Mouse (Mus musculus): ENCODE measurements around the gene Plekha5.
A peak's percentile ranks its signal among the peaks of the same experiment; 100 is the strongest.
"Not testable (repeated sequence)": the region's sequence is repeated elsewhere in the genome, so short reads cannot be mapped to it uniquely, and the experiment has no call there.

Gene Plekha5

DNA sequence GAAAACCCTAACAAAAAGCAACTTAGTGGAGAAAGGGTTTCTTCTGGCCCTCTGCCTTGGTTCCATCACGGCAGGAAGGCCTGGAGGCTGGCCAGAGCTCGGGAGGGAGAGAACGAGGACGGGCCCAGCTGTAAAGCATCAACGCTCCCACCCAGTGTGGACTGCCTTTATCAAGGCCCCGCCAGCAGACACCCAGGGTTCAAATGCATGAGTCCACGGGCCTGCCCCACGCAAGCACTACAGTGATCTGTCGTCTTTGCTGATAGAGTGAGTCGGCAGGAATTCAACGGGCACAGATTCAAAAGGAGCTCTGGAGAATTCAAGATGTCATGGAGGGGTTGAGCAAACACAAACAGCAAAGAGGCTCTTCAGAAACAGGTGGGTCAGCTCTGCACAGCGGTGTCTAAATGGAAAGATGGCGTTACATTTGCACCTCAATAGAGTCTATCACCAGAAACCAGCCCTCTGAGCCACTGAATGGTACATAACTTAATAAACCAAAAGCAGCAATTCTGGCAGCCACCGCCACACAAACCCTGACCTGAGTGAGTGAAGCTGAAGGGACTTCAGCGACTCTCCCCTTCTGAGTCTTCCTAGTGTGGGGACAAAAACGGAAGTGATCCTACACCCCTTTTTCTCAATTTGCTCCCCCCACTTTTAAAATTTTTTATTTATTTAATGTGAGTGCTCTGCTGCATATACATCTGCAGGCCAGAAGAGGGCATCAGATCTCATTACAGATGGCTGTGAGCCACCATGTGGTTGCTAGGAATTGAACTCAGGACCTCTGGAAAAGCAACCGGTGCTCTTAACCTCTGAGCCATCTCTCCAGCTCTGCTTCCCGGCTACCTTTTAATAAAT, 153.3 kb downstream of the Plekha5 start:
- no peak for DNase-seq (ENCODE audit: low spot score)

DNA sequence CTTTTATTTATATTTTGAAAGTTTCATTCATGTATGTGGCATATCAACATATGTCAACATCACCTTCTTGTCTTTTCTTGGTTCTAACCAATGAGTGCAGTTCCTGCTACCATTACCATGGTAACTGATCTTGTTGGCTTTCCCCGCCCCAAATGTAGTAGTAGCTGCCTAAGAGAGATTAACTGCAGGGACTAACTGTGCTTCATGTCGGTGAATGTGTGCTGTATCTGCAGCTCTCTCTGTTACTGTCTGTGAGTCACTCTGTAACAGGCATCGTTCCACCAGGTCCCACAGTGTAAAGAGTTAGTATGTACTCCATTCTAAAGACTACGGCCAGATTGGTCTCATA, 153.9 kb downstream of the Plekha5 start:
- no peak for DNase-seq (ENCODE audit: low spot score)

DNA sequence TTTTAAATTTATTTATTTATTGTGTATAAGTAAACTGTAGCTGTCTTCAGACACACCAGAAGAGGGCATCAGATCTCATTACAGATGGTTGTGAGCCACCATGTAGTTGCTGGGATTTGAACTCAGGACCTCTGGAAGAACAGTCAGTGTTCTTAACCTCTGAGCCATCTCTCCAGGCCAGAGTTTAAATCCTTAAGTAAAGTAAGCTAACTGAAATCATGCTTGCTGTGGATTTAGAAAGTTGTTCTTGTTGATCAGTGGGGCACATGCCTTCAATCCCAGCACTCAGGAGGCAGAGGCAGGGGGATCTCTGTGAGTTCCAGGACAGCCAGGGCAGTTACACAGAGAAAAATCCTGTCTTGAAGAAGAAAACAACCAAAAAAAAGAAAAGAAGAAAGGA, 155.1 kb downstream of the Plekha5 start:
- not testable (repeated sequence) for DNase-seq (ENCODE audit: low spot score)

DNA sequence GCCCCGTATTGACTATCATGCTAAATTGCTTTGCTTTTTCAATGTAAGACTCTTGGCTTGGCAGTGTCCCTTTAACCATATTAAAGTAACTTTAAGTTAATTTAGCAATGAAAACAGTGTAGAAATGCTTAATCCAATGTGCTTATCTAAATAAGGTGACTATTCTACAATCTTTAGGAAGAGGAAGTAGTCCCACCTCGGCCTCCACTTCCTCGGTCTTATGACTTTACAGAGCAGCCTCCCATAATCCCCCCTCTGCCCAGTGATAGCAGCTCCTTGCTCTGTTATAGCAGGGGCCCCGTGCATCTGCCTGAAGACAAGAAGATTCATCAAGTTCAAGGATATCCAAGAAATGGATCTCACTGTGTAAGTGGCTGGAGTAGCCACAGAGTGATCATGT, 156.3 kb downstream of the Plekha5 start:
- DNase-seq (ENCODE audit: low spot score) = no peak

DNA sequence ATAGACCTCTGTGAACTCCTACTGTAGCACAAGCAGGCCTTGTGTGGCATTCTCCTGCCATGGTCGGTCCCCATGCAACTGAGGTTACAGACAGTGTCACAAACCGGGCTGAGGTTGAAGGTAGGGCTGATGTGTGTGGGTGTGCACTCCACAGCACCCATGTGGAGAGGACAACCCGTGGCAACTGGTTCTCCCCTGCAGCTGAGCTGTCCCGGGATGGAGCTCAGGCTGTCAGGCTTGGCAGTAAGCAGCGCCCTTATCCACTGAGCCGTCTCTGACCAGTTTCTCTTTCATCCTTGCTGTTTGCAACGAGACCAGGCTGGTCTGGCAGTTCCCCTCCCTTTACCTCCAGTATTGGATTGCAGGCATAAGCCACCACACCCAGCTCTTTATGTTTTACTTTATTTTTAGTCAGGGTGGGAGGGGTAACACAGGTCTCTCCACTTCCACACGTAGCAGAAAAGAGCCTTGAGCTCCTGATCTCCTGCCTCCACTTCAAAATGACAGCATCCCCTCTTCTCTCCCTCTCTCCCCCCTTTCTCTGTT, 162.9 kb downstream of the Plekha5 start:
- DNase-seq (ENCODE audit: low spot score) = no peak

DNA sequence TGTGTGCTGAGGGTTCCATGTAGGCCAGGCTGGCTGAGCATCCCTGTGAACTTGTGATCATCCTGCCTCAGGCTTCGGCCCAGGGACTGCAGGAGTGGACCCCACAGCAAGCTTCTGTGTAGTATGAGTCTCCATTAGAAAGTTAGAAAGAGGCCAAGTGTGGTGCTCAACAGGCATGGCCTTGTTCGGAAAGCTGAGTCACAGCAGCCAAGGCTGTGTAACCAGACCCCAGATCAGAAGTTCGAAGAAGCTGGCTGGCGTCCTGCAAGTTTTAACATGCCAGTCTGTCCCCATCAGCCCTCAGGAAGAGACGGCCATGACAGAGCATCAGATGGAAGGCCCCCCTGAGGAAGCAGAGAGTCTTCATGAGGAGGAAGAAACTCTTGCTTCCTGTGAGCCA, 167.5 kb downstream of the Plekha5 start:
- DNase-seq (ENCODE audit: low spot score) = no peak

DNA sequence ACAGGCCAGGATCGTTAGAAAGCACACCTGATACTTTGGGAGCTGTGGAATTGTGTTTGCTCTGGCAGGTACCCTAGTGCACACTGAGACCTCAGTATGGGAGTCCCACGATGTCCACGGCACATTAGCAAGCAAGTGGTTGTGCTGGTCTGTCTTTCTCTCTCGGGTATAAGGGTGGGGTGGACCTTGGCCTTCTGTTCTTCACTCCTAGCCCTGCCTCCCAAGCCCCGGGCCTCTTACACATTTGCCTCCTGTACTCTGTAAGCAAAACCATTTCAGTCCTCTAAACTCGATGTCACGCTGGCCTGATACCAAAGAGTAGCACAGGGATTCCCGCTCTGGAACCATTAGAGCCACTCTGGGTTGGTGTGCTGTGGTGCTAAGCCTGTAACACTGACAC, 168.9 kb downstream of the Plekha5 start:
- no peak for DNase-seq (ENCODE audit: low spot score)

DNA sequence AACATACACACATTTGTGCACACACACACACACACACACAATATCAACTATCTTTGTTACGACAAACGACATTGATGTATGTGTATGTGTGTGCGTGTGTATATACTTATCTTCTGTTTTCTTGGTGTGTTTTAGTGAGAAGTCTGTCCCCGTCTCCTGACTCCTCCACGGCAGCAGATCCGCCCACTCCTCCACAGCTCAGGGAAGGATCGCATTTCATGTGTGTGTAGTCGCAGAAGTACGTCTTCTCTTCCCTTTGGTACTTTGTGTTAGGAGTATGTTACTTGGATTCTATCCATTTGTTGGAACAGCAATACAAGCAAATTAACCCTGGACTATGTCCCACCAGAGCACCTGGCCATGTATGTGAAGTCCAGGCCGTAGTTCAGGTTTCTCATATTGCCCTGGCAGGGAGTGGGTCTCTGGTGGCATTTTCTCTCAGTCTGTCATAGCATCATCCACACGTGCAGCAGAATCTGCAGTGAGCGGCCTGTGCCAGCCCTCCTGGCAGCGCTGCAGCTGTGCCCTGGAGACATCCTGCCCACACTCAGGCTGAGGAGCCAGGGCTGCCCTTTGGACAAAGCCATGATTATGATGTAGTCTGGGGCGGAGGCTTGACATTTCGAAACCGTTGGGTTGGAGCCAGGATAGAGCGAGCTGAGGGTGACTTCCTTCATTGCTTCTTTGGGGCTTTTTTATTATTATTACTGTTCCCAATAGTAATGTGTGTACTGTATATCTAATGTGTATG, 169.7 kb downstream of the Plekha5 start:
- DNase-seq (ENCODE audit: low spot score) = no peak

DNA sequence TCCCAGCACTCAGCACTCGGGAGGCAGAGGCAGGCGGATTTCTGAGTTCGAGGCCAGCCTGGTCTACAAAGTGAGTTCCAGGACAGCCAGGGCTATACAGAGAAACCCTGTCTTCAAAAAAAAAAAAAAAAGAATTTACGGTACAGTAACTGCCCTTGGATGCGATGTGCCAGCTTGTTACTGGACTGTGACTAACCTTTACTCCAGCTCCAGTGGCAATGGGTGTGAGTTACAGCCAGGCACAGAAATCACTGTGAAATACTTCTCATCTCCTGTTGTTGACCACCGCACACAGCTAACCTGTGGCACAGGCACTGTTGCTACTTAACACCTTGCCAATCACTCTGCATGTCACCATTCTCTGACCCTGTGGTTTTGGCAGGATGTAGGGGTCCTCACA, 171.7 kb downstream of the Plekha5 start:
- DNase-seq (ENCODE audit: low spot score) = not testable (repeated sequence)

DNA sequence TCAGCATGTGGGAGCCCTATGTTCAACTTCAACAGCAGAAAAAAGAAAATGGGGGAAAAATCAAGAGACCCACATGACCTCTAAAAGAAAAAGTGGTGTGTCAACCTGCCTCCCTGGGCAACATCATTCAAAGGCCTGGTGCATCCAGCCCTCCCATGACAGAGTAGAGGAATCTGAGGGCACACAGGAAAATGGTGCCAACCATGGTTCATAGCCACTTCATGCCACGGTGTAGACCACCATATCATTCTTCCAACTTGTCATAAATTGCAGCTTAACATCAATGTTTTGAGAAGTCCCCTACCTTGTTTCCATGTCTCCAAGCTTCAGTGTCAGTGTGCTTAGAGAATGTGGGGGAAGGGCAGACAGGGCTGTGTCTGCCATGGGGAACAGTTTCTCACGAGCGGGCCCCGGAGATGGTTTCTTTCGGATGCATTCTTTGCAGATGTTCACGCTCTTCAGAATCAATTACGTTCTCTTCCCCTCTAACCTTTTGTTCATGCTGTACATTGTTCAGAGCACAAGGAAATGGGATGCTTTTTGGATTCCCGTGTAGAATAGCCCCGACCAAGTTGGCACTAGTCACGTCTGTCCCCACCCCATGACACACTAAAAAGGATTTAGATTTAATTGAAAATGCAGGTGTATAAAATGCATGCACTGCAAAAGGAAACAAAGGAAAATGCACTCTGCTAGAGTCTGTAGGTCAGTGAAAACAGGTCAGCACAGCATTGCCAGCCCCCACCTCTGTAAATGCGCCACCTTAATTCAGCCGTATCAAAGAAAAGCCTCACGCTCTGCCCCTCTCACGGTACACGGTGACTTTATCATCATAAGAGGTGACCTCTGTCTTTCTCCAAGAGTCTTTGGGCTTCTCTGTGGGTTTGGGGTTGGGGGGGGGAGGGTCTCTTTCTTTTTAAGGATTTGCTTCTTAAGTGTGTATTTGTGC, 173.8 kb downstream of the Plekha5 start:
- DNase-seq (ENCODE audit: low spot score) = peak; percentile 32

DNA sequence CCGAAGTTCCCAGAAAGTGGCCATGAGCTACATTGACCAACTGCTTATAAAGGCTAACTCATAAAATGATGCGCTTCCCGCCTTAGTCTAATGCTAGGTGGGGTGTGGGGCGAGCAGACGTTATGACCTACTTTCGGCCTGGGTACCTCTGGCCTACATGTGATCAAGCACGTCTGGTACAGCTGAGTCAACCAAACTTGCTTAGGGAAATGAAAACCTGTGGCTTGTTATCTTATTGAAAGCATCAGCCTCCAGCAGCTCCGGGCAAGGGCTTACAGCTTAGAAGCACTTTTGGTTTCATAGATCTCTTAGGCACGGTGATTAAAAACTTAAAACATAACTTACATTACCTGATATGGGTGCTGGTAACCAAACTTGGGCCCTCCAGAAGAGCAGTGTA, 174.7 kb downstream of the Plekha5 start:
- no peak for DNase-seq (ENCODE audit: low spot score)

DNA sequence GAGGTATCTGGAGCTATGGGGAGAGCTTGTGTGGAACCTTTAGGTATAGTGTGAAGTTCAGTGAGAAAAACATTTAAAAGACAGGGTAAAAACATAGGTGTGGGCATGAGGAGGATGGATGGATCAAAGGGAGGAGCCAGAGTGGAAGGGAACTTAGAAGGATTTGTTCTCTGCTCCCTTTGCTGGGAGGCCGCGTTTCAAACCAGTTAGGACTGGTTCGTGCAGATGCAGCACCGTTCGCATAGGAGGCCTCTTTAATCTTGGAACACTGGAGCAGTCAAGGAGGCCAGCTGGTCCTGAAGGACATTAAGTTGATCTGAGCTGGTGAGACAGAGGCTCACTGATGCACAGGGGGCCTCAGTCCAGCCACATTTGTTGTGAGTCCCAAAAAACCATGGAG, 175.5 kb downstream of the Plekha5 start:
- no peak for DNase-seq (ENCODE audit: low spot score)

DNA sequence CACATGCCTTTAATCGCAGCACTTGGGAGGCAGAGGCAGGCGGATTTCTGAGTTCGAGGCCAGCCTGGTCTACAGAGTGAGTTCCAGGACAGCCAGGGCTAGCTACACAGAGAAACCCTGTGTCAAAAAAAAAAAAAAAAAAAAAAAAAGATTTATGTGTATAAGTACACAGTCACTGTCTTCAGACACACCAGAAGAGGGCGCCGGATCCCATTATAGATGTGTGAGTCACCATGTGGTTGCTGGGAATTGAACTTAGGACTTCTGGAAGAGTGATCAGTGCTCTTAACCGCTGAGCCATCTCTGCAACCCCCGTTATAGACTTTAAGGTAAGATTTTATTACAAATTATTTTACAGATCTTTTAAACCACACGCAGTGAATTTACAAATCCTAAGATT, 176.8 kb downstream of the Plekha5 start:
- not testable (repeated sequence) for DNase-seq (ENCODE audit: low spot score)

DNA sequence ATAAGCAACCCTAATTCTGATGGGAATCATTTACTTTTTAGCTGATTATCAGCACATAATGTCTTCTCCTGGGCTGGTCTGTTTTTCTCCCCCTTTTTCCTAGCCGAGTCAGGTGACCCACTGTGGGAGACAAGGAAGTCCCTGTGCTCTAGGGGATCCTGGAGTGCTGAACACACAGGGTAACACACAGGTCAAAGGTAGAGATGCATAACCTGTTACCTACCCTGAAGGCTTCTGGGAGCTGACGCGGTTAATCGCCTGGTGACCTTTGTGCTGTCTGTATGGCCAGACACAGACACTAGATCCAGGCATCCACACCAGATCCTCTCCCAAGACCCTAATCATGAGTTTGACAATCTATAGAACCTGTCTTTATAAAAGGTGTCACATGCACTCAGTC, 177.3 kb downstream of the Plekha5 start:
- DNase-seq (ENCODE audit: low spot score) = no peak

DNA sequence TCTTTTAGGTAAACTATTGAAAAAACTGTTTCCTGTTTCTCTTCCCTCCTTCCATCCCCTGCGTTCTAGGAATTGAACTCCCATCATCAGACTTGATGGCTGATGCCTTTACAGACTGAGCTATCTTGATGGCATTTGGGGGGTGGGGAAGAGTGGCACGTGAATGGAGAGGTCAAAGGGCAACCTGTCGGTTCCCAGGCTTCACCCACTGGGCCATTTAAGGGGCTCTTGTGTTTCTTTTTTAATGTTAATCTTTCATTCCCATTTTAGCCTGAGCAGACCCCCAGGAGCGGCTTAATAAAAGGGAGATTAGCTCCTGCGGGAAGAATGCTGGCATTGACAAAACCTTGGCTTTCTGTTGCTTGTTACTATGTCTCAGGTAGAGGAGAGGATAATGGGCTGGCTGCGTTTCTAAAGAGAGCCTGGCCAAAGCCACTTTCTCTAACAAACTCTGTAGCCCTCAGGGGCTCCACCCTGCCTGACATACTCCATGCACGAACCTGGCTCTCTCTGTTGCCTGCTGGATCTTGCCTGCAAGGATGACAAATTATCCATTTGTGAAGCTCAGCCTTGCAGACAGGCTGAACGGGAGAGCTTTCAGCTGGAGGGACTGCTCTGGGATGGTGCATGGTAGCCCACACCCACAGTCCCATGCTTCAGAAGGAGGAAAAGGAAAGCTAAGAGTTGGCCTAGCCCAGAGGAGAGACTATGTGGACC, 179.5 kb downstream of the Plekha5 start:
- peak; percentile 71 for DNase-seq (ENCODE audit: low spot score)

DNA sequence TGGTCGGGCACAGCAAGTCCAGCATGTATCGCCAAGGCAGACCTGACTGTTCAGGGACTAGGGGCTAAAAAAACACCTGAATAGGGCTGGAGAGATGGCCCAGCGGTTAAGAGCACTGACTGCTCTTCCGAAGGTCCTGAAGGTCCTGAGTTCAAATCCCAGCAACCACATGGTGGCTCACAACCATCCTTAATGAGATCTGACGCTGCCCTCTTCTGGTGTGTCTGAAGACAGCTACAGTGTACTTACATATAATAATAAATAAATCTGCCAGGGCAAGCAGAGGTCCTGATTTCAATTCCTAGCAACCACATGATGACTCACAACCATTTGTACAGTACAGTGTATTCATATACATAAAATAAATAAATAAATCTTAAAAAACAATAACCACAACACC, 181.3 kb downstream of the Plekha5 start:
- not testable (repeated sequence) for DNase-seq (ENCODE audit: low spot score)

DNA sequence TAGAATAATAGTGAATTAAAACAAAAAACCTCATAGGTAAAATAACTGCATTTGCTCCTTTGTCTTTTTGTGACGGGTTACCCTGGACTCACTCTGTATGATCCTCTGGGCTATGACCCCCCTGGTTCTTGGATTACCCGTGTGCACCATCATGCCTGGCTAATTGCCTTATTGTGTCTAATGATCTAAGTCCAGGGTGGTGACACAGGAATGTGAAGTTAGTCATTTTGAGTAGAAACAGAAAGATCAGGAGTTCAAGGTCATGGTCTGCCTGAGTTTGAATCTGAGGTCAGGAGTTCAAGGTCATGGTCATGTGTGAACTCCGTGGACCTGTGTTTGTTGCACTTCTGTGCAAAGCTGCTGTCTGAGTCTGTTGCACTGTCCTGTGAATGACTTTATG, 181.9 kb downstream of the Plekha5 start:
- DNase-seq (ENCODE audit: low spot score) = no peak

DNA sequence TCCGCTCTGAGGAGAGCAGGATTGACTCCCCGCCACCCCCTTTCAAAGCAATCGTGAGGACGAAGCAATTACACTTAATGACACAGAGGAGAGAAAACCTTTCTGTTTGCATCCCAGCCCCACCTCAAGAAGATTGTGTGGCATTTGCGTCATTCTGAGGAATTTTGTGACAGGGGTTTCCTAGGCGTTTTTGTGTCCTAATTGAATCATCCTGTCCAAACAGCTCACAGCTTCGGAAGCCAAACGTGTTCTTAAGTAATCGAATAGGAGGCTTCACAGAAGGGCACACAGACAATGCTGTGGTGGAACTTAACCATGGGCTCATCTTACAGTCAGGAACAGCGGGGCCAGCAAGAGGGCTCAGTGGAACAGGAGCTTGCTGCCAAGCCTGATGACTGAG, 182.7 kb downstream of the Plekha5 start:
- peak; percentile 36 for DNase-seq (ENCODE audit: low spot score)

DNA sequence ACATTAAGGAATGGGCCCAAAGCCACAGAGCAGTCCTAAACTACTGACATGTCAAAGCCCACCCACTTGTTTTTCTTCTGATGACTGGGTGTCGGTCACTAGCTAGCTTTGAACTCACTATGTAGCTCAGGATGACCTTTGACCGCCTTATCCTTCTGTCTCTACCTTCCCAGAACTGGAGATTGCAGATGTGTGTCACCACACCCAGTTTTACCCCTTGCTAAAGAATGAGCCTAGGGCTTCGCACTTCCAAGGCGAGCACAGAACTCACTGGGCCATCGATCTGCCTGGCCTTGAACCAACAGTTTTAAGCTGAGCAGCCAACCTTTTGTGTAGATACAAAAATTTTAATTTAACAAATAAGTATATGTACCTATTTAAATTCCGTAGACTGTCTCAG, 184.8 kb downstream of the Plekha5 start:
- no peak for DNase-seq (ENCODE audit: low spot score)

DNA sequence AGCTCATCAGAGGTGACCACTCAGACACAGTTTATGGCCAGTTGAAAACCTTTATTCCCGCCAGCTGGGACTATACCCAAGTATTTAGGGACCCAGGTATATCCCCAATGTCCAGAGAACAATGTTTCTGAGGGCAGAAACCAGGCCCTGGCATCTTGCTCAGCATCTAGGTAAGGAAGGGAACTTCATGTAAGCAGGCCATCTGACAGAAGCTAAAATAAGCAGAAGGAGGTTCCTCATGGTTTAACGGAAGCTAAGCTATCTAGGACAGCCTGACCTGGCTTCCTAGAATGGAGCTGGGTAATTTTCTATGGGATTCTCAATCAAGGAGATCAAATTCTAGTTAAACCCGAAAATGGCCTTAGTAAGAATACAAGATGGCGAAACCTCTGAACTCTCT, 185.7 kb downstream of the Plekha5 start:
- no peak for DNase-seq (ENCODE audit: low spot score)

DNA sequence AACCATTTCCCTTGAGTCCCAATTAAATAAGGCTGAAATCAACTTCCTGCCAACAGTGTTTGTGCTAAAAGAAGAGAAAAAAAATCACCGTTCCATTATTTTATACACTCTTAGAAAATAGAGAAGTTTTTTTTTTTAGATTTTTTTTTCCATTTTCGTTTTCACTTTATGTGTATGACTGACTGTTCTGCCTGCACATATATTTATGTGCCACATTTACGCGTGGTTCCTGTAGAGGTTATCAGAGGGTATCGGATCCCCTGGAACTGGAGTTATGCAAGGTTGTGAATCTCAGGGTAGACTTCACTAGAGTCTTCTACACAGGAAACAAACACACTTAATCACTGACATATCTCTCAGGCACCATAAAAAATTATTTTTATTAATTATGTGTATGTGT, 186.3 kb downstream of the Plekha5 start:
- DNase-seq (ENCODE audit: low spot score) = no peak

Data from embryo, embryonic 10.5 days (tissue).